Mouse (Mus musculus): ENCODE results near the gene Zgrf1.

The Zgrf1 gene

DNA sequence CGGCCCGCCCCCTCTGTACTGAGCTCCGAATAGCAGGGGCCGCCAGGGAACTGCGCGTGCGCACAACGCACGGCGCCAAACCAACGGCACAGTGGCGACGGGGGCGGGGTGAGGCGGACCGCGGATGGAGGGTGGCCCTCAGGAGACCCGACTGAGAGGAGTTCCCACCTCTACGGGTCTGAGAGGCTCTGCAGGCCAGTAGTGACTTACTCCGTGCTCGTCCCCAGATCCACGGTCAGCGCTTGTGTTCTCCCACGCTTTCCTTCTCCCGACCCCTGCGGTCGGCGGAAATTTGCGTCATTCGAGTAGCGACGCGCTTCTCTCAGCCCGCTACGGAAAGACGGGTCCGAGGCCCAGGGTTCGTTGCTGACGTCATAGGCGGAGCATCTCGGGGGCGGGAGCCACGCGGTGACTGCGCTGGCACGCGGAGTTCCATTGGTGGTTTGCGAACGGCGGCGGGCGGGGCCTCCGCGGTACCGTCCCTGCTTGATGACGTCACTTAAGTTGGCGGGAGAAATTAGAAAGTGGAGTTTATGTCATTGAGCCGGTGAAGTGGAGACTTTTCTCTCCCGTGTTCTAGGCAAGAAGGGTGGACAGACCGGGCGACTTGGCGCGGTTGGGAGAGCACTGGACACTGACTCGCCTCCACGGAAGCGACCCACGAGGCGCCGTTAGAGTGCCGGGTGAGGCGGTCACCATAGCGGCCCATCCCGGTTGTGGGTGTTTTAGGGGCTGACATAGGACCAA is at the start of gene Zgrf1, which contains the start of gene Larp7:
TSS of gene Zgrf1 (plus strand) at position 517 of the 747 bp plus-strand sequence.
TSS of gene Larp7 (minus strand) at position 377 of the 747 bp plus-strand sequence.
- peak; percentile 98 for DNase-seq (ENCODE audit: low read depth)

DNA sequence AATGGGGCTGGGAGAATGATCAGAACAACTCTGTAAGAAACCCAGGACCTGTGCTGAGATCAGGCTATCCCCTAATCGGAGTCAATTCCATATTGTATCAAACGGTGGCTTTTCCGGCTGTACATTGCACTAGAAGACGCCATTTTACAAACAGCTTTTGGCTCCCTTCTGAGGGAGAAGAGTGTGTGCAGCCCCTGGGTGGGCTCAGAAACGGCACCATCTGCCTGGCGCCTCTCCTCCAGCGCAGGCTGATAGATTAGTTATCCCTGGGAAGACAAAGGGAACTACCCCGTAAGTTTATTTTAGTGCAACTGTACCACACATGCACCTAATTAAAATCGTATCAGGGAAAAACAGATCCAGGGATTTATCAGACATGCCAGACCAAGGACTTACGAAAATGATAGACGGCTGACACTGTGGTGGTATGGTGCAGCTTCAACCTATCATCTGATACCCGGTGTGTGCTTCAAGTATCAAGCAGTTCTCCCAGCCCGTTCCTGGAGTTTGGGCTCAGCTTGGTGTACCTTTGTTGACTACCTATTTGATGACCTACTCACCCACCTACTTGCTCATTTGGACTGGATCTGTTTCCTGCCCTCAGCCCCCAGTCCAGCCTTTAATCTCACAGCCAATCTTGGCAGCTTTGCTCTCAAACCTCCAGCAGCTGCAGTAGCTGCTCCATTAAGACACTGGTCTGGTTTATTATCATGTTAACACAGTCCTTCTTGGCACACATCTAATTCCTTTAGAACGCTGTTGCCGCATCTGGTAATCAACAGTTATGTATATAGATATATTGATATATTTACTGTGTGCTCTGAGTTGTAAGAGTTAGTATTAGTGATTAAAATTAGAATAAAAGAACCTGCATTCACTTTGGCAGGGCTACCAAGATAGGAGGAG is 45.2 kb upstream of the Zgrf1 start:
- no peak for DNase-seq (ENCODE audit: low read depth)

DNA sequence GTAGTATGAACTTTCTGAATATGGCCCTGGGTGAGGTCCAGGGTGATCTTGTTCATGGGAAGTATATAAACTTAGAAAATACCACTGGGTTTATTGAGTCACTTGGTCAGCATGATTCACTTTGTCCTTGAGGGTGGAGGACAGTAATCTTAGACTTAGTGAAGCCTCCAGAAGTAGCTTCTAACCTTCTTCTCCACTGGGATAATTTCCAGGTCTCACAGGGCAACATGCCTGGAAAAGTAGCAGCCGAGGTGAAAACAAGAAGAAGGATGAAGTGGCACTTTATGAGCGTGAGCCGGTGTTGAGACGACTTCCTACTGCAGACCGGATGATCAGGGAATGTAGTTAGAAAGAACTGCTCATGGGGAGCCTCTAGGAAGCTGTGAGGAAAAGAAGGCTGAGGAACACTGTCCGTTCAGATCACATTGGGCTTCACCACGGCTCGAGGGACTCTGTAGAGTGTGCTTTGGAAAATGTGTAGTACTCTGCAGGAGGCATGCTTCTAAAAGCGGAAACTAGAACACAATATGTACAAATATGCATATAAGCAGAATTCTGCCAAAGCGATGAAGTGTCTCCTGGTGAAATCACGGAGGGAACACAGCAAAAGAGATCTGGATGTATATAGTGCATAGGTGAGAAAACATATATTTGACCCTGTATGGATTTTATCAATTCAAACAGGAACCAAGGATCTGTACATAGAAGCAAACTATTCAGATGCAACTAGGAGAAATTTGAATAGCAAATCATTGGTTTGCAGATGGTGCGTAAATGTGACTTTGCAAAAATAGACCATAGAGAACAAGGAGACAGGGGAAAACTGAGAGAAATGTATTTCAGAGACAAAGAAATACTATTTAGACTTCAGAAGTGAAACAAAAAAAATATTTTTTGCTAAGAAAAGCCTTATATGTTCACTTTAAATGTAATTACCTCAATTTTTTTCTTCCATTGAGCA is 41.2 kb upstream of the Zgrf1 start:
- DNase-seq (ENCODE audit: low read depth), result no peak

DNA sequence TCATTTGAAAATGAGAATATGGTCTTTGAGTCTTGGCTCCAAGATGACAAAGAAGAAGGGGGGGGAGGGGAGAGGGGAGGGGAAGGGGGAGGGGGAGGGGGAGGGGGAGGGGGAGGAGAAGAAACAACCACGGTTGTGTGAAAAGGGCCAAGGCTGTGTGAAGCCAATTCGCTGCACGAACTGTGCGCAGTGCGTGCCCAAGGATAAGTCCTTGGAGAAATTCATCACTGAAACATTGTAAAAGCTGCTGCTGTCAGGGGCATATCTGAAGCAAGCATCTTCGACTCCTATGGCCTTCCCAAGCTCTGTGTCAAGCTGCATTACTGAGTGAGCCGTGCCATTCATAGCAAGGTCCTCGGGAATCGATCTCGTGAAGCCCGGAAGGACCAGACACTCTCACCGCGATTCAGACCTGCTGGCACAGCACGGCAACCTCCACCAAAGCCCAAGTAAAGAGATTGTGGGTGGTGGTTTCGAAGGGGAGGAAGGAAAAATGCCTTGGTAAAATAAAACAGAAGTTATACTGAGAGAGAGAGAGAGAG is 40.4 kb upstream of the Zgrf1 start:
- no peak for DNase-seq (ENCODE audit: low read depth)

DNA sequence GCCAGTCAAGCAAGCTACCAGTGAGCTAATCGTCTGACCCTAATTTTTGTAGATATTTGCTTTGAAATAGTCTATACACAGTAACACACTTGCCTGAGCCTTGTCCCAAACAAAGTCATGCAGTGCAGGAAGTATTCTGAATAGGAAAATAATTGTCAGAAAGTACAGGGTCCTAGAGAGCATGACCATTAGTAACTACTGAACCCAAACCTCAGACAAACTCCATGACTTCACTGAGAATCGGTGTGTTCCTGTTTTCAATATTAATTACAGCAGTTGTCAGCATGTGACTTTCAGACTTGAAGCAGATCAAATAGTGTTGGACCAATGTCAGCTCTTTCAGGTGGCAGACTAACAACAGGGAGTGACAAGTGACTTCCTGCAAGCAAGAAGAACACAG is 39.6 kb upstream of the Zgrf1 start:
- DNase-seq (ENCODE audit: low read depth), result no peak

DNA sequence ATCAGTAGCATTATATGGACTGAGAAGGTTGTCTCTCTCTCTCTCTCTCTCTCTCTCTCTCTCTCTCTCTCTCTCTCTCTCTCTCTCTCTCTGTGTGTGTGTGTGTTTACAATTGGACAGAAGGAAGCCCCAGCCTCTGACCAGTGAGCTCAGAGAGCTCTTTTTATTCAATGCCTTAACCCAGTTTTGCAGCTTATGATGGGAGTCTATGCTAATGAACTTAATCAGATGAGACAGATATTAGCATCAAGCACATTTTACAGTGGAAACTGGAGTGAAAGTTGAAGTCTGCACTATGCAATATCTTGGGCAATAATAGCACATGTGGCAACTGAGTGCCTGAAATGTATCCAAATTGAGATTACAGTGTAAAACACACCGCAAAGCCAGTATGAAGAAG is 38.0 kb upstream of the Zgrf1 start:
- no peak for DNase-seq (ENCODE audit: low read depth)

DNA sequence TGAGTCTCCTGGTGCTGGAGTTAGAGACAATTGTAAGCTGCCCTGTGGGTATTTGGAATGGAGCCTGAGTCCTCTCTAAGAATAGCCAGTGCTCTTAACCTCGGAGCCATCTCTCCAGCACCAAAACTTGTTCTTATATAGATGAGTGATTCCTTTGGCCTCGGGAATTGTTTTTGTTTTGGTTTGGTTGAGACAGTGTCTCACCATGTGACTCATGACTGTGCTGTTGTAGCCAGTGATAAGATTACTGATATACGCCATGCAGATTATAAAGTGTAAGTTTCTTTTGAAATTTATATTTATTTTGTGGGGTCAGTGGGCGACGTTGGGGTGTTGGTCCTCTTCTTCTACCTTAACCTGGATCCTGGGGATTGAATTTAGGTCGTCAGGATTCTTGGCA is 33.0 kb upstream of the Zgrf1 start:
- DNase-seq (ENCODE audit: low read depth), result no peak

DNA sequence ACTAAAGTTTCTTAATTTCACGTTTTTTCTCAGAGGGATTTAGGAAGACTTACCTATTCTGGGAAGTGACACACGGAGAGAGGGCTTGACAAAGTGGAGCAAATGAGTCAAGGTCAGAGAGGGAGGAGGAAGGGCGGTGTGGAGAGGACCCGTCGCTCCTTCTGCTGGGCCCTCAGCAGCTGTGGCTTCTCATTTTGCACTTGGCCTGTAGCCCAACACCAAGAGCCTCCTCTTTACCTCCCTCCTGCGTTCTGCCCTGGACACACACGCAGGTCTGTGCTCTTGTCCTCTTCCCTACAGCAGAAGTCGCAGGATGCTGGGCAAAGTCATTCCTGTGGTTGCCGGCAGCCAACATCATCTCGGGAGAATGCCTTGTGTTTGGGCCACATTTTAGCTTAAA is 32.1 kb upstream of the Zgrf1 start:
- DNase-seq (ENCODE audit: low read depth), result no peak

DNA sequence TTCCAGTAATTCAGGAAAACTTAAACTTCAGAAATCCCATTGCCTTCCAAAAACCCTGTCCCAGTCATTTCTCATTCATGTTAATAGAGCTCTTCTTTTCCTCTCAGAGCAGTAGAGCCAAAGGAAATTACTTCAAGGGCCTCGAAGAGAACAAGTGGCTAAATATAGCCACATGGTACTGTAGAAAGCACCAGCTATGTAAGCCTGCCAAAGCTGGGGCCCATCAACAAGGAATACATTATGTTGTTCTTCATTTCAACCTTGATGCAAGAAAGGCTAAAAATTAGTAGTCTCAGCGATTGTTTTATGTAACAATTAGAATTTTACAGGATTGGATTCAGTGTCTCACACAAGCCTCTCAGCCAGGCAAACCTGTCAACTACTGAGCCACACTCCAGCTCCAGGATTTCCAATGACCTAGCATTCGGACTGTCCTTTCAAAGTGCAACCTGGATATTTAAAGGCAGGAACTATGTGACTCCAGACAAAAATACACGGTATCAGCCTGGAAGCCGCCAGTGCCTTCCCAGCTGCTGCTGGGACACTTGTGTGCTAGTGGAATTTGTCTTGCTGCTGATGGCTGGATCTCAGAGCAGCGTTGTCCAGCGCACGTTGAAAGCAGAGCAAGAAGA is 28.0 kb upstream of the Zgrf1 start:
- DNase-seq (ENCODE audit: low read depth), result no peak

DNA sequence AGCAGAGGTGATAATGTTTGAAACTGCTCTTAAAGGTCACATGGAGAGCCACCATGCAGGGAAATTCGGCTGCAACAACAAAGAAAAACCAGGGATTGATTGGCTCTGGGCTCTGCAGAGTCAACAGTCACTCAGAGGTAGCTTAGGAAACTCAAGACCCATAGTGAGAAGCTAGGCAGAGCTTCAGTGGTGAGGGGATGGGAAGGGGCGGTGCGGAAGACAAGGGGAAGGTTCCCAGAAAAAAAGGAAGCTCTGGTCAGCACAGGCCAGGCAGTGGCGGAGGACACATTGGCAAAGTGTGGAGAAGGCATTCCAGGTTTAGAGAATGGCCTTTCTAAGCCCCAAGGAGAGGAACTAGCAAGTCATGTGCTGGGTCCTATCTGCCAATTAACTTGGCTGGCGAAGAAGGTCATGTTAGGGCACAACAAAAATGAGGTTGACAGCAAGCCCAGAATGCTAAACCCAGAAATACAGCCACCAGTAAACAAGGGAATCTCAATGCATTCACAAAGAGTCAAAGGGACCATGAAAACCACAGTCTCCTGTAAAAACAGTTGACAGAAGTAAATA is 25.7 kb upstream of the Zgrf1 start:
- DNase-seq (ENCODE audit: low read depth), result no peak

DNA sequence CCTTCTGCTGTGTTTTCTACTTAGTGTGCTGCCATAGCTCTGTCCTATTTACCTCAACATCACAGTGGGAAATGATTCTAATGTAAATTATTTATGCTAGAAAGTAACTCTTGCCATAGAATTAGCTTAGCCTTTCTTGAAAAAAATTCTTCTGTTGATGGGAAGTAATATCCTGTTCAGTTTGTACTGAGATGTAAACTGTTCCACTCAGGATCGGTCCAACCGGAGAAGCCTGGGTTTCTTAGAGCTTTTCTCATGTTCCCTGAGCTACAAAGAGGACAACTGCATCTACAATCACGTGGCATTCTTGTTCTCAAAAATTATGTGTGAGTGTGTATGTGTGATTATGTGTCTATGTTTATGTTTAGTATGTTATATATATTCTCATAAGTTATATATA is 24.1 kb upstream of the Zgrf1 start:
- no peak for DNase-seq (ENCODE audit: low read depth)

DNA sequence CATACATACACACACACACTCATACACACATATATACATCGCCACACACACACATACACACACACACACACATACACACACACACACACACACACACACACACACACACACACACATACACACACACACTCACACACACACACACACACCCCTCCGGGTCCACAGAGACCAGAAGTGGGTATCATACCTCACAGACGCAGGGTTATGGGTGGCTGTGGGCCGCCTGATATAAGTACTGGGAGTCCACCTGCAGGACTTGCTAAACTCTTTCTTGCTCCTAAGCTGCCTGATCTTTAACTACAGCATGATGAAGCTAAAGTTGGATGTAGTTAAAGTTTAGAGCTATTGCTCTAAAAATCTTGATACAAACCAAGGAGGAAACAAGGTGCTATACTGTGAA is 23.5 kb upstream of the Zgrf1 start:
- DNase-seq (ENCODE audit: low read depth), result no peak

DNA sequence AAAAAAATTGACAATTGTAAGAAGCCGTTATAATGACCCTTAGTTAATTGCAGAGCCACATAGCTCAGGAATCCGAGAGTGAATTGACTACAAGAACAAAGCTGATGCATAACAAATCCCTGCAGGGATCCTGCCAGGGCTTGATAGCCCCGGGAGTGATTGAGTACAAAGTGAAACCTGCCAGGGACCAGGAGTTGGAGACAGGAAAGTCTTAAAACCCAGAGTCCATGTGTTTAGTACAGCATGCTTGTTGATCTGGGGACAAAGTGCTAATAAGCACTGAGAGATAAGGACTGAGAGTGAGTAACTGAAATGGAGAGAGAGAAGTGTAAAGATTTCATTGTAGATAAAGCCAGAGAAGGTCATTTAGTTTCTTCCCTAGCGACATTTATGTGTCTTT is 23.0 kb upstream of the Zgrf1 start:
- DNase-seq (ENCODE audit: low read depth), result no peak

DNA sequence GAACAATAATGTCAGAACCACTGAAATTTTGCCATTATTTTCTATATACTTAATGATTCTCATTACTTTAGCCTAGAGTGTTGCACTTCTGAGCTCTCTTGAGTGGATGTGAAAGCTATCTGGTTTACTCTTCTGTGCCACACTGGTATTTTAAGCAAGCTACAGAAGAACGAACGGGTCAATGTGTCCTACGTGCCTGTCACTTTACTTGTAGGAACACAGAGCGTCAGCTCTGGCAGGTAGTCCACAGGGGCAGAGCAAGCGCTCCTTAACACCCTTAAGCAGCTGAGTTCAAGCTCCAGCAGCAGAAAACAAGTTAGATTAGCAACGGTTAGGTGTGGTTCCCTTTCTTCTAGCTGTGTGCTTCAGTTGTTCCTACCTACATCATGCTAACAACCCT is 14.1 kb upstream of the Zgrf1 start:
- no peak for DNase-seq (ENCODE audit: low read depth)

DNA sequence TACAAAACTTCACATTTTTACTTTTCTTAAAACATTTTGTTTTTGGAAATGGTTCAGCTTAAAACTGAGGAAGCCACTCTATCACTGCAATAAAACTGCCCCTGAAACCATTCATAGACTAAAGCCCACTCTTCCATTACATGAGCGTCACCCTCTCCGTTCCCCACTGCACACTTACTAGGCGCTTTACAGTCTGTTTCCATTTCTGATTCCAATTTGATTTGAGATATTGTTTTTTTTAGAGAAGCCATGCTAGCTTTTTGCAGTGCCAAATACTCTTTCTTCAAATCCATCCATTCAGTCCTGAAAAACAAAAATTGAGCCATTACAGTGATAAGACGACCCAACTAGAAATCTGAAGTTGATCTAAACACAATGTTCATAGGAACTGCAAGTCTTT is 9.3 kb upstream of the Zgrf1 start:
- DNase-seq (ENCODE audit: low read depth), result no peak

DNA sequence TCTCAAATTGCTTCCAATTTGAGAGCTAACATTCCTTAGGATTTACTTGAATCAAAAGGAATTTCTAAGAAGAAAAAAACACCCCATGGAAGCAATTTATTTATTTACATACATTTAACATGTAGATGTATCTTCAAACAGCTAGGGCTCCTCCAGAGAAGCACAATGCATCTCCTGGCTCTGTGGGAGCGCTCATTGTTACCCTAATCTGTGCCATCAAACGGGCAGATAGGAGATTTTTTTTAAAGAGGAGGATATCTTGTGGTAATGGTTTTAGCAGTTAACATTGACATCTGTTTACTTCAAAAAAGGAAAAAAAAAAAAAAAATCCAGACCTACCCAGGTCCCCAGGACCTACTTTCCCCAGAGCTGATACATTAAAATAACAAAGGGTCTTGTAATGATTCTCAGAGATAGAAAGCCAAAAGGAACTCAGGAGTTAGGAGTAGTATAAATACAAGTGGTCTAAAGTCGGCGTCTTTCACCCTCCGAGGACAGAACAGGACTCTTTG is 8.6 kb upstream of the Zgrf1 start:
- no peak for DNase-seq (ENCODE audit: low read depth)

DNA sequence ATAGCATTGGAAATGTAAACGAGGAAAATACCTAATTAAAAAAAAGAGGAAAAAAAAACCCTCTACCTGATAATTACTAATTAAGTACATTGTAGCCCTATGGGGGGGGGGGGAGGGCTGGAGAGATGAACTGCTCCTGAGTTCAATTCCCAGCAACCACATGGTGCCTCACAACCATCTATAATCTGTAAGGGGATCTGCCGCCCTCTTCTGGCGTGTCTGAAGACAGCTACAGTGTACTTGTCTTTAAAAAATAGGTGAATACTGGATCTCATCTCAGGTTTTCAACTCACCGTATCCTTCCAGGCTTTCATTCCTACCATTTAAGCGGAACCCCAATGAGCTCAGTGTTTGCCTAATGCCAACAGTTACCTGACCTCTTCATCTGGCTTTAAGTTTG is 5.4 kb upstream of the Zgrf1 start:
- no peak for DNase-seq (ENCODE audit: low read depth)

DNA sequence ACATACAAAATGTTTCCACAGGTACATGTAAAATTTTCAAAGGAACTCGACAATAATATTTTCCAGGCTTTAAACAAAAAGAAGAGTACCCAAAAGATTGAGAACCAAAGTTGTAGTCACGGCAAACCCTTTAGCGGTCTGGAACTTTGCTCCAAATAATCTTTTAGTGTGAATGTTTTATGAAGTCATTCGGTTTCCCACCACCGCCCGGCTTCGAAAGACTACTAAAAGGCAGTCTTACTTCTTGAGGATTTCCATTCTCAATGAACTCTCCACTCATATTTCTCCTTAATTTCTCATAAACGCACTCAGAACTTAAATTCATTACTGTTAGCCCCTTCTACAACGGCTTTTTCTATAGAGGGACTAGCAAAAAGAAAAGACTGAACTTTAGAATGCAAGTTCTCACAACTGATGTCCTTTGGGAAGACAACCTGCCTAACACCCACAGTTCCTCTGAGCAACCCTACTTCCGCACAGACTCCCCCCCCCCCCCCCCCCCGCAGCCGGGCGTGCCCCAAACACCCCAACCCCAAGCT is 786 bp upstream of the Zgrf1 start:
- DNase-seq (ENCODE audit: low read depth), result peak; percentile 32

DNA sequence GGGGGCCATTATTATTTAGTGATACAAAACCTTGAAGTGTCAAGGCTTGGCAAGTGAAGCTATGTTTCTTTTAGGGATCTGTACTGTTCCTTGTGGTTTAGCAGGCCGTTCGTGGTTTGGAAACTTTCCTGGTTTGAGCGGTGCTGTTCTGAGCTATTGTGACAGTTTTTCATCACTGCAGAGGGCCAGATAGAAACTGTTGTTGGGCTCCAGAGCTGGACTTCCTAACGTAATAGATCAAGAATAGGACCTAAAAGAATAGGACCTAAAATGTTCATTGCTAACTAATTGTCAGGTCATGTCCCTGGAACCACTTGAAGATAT is 393 bp downstream of the Zgrf1 start:
- DNase-seq (ENCODE audit: low read depth), result no peak

DNA sequence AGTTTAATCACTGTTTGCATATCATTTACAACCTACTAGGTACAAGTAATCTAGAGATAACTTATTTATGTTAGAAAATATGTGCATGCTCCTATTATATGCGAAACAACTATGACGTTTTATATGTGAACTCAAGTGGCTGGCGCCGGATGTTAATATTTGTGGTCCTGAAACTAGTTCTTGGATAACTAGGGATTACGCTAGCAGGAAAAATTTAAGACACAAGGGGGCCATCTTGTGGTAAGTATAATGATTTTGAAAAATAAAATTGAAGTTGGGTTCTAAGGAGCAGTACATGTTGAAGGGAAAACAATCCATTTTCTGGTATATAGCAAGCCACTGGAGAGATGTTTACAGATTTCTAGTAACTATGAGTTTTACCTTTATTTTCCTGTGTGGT is 1.4 kb downstream of the Zgrf1 start:
- DNase-seq (ENCODE audit: low read depth), result no peak

DNA sequence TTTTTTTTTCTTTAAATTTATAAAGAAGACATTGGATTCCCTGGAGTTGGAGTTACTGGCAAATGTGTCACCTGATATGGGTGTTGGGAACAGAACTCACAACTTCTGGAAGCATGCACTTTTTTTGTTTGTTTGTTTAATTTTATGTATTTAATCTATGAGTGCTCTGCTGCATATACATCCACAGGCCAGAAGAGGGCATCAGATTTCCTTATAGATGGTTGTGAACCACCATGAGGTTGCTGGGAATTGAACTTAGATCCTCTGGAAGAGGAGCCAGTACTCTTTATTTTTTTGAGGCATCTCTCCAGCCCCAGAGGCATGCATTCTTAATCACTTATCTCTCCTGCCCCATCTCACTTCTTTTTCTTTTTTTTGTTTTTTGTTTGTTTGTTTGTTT is 4.9 kb downstream of the Zgrf1 start:
- DNase-seq (ENCODE audit: low read depth), result no peak

All from c-Kit-positive CD71-negative TER-119-negative erythroid progenitor cells, embryonic 14.5 days (primary cell).